Mouse (Mus musculus): ENCODE measurements around the gene Ehd4.
A peak's percentile ranks its signal among the peaks of the same experiment; 100 is the strongest.

The Ehd4 gene

DNA sequence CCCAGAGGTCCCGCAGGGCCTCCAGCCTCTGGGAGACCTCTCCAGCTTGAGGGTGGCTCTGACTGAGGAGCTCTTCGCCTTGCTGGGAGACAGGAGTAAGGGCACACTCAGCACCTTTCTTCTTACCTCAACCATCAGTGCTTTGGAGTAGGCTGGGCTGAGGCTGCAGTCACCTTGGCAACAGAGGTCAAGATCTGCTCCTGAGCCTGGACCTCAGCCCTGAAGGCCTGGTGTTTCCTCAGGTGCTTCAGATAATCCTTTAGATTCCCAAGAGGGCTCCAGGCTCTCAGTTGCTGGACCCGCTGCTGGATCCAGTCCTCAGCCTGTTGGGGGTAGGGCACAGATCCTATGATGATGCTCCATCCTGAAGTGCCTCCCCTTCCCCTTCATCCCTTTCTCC lies 94.9 kb downstream of the Ehd4 start:
- H3K4me1 ChIP-seq (replicated peaks; ENCODE audit: low read depth, low read length), result peaks cover 25% of the 10 kb centered on the region
- H3K9me3 ChIP-seq (ENCODE audit: low read length), result no peaks in the 10 kb centered on the region
- H3K4me3 ChIP-seq (replicated peaks; ENCODE audit: low read length), result no peak overlapping the region
- no peaks in the 10 kb centered on the region for H3K36me3 ChIP-seq (ENCODE audit: insufficient read depth, low read length)
- peaks cover 15% of the 10 kb centered on the region for H3K27me3 ChIP-seq (ENCODE audit: insufficient read depth, low read length)
- no peak for TF ChIP-seq NANOG (IDR thresholded peaks at IDR 0.05; ENCODE audit: borderline replicate concordance, low read length)
- no peak for TF ChIP-seq CTCF (conservative IDR thresholded peaks at IDR 0.05; ENCODE audit: low read length)
- no peak for TF ChIP-seq POU5F1 (IDR thresholded peaks at IDR 0.05; ENCODE audit: borderline replicate concordance, low read length)

DNA sequence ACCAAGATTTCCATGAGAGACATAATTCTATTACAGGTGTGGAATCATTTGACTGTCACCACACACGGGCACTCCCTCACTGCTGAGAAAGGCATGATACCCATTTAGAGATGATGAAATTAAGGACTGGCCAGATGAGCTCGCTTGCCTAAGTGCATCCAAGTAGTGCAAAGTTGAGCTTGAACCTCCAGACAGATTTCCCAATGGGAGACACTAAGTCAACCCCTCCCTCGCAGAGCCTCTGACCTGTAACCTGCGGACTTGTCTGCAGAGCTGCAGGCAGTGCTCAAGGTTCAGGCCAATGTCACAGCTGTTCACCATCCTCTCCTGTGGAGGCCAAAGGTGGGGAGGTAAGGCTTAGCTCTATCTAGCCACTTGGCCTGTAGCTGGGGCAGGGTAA lies 95.6 kb downstream of the Ehd4 start:
- H3K4me1 ChIP-seq (replicated peaks; ENCODE audit: low read depth, low read length), result peaks cover 22% of the 10 kb centered on the region
- no peaks in the 10 kb centered on the region for H3K36me3 ChIP-seq (ENCODE audit: insufficient read depth, low read length)
- H3K4me3 ChIP-seq (replicated peaks; ENCODE audit: low read length), result no peak overlapping the region
- peaks cover 14% of the 10 kb centered on the region for H3K27me3 ChIP-seq (ENCODE audit: insufficient read depth, low read length)
- TF ChIP-seq POU5F1 (IDR thresholded peaks at IDR 0.05; ENCODE audit: borderline replicate concordance, low read length), result no peak
- no peak for TF ChIP-seq CTCF (conservative IDR thresholded peaks at IDR 0.05; ENCODE audit: low read length)
- no peak for TF ChIP-seq NANOG (IDR thresholded peaks at IDR 0.05; ENCODE audit: borderline replicate concordance, low read length)
- no peaks in the 10 kb centered on the region for H3K9me3 ChIP-seq (ENCODE audit: low read length)

DNA sequence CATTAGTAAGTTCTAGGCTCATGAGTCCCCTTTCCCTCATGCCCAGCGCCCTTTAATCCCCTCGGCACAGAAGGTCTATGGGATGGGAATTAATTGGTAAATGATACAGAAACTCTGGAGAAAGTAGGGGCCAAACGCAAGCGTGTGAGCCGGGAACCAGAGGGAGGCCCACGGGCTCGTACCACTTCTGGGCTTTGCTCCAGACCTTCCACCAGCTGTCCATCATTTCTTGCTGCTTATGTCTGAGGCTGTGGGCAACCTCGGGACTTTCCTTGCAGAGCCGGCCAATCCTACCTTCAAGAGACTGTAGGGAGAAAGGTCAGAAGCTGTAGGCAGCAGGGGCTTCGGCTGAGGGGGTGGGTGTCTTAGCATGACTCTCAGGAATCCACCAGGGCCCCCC lies 98.5 kb downstream of the Ehd4 start:
- Histone ChIP-seq H3K27me3 (ENCODE audit: insufficient read depth, low read length) (peaks cover 7% of the 10 kb centered on the region; the same call in 1 of the 2 replicates), H3K4me1 (replicated peaks; ENCODE audit: low read depth, low read length) (peaks cover 18% of the 10 kb centered on the region), H3K4me3 (replicated peaks; ENCODE audit: low read length) (no peak overlapping the region), H3K9me3 (ENCODE audit: low read length) (no peaks in the 10 kb centered on the region), H3K36me3 (ENCODE audit: insufficient read depth, low read length) (no peaks in the 10 kb centered on the region)
- TF ChIP-seq POU5F1 (IDR thresholded peaks at IDR 0.05; ENCODE audit: borderline replicate concordance, low read length) (no peak), NANOG (IDR thresholded peaks at IDR 0.05; ENCODE audit: borderline replicate concordance, low read length) (no peak), CTCF (conservative IDR thresholded peaks at IDR 0.05; ENCODE audit: low read length) (no peak)

DNA sequence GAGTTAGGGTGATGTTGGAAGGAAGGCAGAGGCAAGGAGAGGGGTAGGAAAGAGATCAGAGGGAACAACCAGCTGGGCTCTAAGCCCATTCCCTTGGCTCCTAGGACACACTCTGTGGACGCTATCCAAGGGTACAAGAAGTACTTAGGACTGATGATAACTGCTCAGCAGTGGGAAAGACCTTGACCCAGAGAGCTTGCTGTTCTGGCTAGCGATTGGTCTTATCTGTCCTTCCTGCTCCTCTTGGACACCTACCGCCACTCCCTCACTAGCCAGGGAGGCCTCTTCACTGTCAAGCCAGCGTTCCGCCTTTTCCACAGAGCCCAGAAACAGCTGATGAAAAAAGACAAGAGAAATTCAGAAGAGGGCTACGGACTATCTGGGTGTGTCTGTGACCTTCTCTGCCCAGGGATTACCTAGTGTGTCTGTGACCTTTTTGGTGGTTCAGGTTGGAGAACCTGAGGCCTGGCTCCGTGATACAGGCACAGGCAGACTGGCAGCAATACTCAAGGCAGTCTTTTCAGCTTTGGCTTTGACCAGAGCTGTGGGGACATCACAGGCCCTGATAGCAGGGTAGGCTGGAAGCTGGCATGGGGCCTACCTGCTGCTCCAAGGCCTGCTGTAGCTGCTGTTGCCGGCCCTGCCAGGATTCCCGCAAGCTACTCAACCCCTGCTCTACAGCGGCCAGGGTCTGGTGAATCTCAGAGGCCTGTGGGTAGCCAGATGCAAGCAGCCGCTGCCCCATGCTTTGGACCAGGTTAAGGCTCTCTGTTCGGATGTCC lies 99.4 kb downstream of the Ehd4 start:
- H3K4me3 ChIP-seq (replicated peaks; ENCODE audit: low read length), result no peak overlapping the region
- peaks cover 14% of the 10 kb centered on the region for H3K4me1 ChIP-seq (replicated peaks; ENCODE audit: low read depth, low read length)
- no peaks in the 10 kb centered on the region for H3K36me3 ChIP-seq (ENCODE audit: insufficient read depth, low read length)
- peaks cover 7% of the 10 kb centered on the region; the same call in 1 of the 2 replicates for H3K27me3 ChIP-seq (ENCODE audit: insufficient read depth, low read length)
- H3K9me3 ChIP-seq (ENCODE audit: low read length), result no peaks in the 10 kb centered on the region
- TF ChIP-seq NANOG (IDR thresholded peaks at IDR 0.05; ENCODE audit: borderline replicate concordance, low read length) (no peak), CTCF (conservative IDR thresholded peaks at IDR 0.05; ENCODE audit: low read length) (no peak), POU5F1 (IDR thresholded peaks at IDR 0.05; ENCODE audit: borderline replicate concordance, low read length) (no peak)

DNA sequence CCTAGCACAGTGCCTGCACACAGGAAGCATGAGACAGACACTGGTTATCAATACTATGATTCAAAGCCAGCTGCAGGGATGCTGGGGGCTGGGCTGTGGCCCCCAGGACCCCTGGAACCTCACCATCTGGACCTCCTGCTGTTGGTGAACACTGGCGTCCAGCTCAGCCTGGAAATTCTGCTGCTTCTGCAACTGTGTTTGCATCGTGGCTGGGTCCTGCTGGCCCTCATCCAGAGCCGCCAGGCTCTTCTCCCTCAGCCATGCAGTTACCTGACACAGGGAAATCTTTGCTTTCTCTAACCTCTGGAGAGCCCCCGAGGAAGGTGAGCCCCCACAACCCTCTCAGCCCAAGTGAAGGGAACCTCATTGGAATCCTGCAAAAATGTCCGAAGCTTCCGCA lies 103.0 kb downstream of the Ehd4 start:
- H3K4me3 ChIP-seq (replicated peaks; ENCODE audit: low read length), result no peak overlapping the region
- H3K27me3 ChIP-seq (ENCODE audit: insufficient read depth, low read length), result peaks cover 16% of the 10 kb centered on the region
- H3K4me1 ChIP-seq (replicated peaks; ENCODE audit: low read depth, low read length), result peaks cover 20% of the 10 kb centered on the region
- no peak for TF ChIP-seq POU5F1 (IDR thresholded peaks at IDR 0.05; ENCODE audit: borderline replicate concordance, low read length)
- TF ChIP-seq CTCF (conservative IDR thresholded peaks at IDR 0.05; ENCODE audit: low read length), result no peak
- no peak for TF ChIP-seq NANOG (IDR thresholded peaks at IDR 0.05; ENCODE audit: borderline replicate concordance, low read length)
- no peaks in the 10 kb centered on the region for H3K9me3 ChIP-seq (ENCODE audit: low read length)
- H3K36me3 ChIP-seq (ENCODE audit: insufficient read depth, low read length), result no peaks in the 10 kb centered on the region

DNA sequence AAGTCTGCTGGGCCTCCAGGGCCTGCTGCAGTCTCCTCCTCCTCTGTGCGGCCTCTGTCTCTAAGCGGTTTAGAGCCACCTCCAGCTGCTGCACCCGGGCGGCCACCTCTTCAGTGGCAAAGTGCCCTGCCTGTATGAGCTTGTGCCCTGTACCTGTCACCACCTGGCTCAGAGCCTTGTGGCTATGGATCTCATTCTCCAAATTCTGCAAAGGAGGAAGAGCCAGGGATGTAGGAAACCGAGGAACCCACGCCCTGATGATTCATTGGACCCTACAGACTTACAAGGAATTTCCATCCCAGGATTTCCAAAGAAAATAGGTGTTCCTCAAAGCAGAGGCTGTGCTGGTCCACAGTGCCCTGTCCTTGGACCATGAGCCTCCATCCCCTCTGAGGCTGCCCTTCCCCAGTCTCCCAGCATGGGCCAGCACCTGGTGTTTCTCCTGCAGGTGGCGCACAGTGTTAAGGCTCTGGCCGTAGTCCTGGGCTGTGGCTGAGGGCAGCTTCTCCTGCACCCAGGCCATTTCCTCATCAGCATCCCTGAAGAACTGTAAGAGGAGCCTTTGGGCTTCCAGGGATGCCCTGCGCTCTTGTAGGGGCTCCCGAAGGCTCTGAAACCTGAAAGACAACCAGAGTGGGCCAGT lies 104.7 kb downstream of the Ehd4 start:
- TF ChIP-seq CTCF (conservative IDR thresholded peaks at IDR 0.05; ENCODE audit: low read length) (peak; percentile 42), NANOG (IDR thresholded peaks at IDR 0.05; ENCODE audit: borderline replicate concordance, low read length) (no peak), POU5F1 (IDR thresholded peaks at IDR 0.05; ENCODE audit: borderline replicate concordance, low read length) (no peak)
- no peak overlapping the region for H3K4me3 ChIP-seq (replicated peaks; ENCODE audit: low read length)
- peaks cover 17% of the 10 kb centered on the region for H3K4me1 ChIP-seq (replicated peaks; ENCODE audit: low read depth, low read length)
- H3K36me3 ChIP-seq (ENCODE audit: insufficient read depth, low read length), result no peaks in the 10 kb centered on the region
- H3K9me3 ChIP-seq (ENCODE audit: low read length), result no peaks in the 10 kb centered on the region
- H3K27me3 ChIP-seq (ENCODE audit: insufficient read depth, low read length), result peaks cover 17% of the 10 kb centered on the region

DNA sequence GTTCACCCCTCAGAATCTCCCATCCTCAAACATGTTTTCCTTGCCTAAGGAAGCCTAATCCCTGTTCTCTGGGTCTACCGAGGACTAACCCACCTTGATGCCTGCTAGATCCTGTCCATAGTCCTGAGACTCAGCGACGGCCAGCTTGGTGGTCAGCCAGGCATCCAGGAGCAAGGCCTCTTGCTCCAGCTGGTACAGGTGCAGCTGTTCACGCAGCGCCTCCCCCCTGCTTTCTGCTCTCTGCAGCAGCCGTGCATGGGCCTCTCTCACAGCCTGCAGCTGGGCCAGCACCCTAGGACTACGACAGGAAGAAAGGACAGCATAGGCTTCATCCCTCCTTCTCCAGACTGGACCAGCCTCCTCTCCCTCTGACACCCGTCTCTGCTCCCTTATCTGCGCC lies 106.2 kb downstream of the Ehd4 start:
- TF ChIP-seq NANOG (IDR thresholded peaks at IDR 0.05; ENCODE audit: borderline replicate concordance, low read length), result no peak
- TF ChIP-seq POU5F1 (IDR thresholded peaks at IDR 0.05; ENCODE audit: borderline replicate concordance, low read length), result no peak
- TF ChIP-seq CTCF (conservative IDR thresholded peaks at IDR 0.05; ENCODE audit: low read length), result no peak
- H3K4me3 ChIP-seq (replicated peaks; ENCODE audit: low read length), result no peak overlapping the region
- peaks cover 17% of the 10 kb centered on the region for H3K27me3 ChIP-seq (ENCODE audit: insufficient read depth, low read length)
- peaks cover 31% of the 10 kb centered on the region for H3K4me1 ChIP-seq (replicated peaks; ENCODE audit: low read depth, low read length)
- no peaks in the 10 kb centered on the region for H3K9me3 ChIP-seq (ENCODE audit: low read length)
- H3K36me3 ChIP-seq (ENCODE audit: insufficient read depth, low read length), result no peaks in the 10 kb centered on the region

DNA sequence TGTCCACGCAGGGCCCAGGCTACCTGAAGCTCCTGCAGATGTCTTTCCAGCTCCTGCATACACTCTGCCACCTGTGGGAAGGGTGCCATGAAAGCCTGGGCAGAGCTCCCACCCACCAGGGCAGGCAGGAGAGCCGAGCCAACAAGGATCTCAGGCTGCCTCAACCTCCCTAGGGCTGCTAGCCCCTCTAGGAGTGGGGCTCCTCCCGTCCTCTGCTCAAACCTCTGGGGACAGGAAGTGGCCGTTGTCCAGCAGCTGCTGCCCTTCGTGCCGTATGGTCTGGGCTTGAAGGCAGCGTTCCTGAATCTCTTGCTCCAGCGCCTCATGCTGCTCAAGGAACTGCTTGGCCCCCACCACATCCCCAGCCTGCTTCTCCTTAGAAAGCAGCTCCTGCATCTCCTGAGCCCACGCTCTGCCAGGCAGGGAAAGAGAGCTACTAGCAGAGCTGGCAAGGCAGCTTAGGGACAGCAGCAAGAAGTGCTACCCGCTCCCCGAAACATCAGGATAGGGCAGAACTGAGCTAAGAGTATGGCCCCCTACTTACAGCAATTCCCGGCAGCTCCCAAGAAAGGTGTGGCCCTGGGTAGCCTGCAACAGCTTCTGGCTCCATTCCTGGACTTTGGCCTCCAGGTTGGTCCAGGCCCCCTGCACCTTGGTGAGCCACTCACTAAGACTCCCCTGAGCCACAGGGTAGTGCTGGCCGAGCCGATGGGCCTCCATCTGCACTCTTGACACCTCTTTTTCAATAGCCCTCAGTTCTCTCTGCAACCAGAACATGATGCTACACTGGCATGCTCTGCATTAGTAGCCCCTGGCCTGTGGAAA lies 107.7 kb downstream of the Ehd4 start:
- H3K4me1 ChIP-seq (replicated peaks; ENCODE audit: low read depth, low read length), result peaks cover 31% of the 10 kb centered on the region
- H3K27me3 ChIP-seq (ENCODE audit: insufficient read depth, low read length), result peaks cover 17% of the 10 kb centered on the region
- no peaks in the 10 kb centered on the region for H3K9me3 ChIP-seq (ENCODE audit: low read length)
- no peak for TF ChIP-seq NANOG (IDR thresholded peaks at IDR 0.05; ENCODE audit: borderline replicate concordance, low read length)
- TF ChIP-seq CTCF (conservative IDR thresholded peaks at IDR 0.05; ENCODE audit: low read length), result no peak
- TF ChIP-seq POU5F1 (IDR thresholded peaks at IDR 0.05; ENCODE audit: borderline replicate concordance, low read length), result no peak
- peaks cover 9% of the 10 kb centered on the region for H3K36me3 ChIP-seq (ENCODE audit: insufficient read depth, low read length)
- H3K4me3 ChIP-seq (replicated peaks; ENCODE audit: low read length), result no peak overlapping the region

Measured in E14TG2a.4 (cell line).